In genomic region chr12:25398726-25399125, GRCm38 (mm10) we compare ENCODE assay signal across 24 mouse cellular contexts.
A peak's percentile ranks its signal among the peaks of the same experiment; 100 is the strongest.
DNase-seq lines count a peak whose midpoint lies in the region; ATAC-seq and TF ChIP-seq lines count a peak whose summit lies in the region.
"Had no signal": no experiment of that assay in that cellular context is flagged by ENCODE, and none has a peak within 500 bp of the region (broad histone marks: within the 10 kb centered on the region; RNA-seq: fewer than 3 reads in every experiment).

No protein-coding gene starts in this region.

- TF ChIP-seq POLR2A in heart, adult 2 months (IDR thresholded peaks at IDR 0.05; ENCODE audit: insufficient read depth, low read depth, low read length): no peak

- H3K36me3 ChIP-seq in heart, adult 2 months (ENCODE audit: control insufficient read depth, insufficient read depth, low read length): no peaks in the 10 kb centered on the region
- no peaks in the 10 kb centered on the region for H3K36me3 ChIP-seq in hindbrain, postnatal 0 days (ENCODE audit: insufficient read depth, low read length)
- H3K36me3 ChIP-seq: embryonic facial prominence, embryonic 10.5 days; heart, embryonic 15.5 days; hindbrain, embryonic 13.5 days had no signal

- 81% methylated on average over 3 of the region's 3 CpGs for WGBS in heart, adult 2 months
- WGBS in hindbrain, postnatal 0 days: 78% methylated on average over 3 of the region's 3 CpGs

- H3K4me1 ChIP-seq in heart, adult 2 months (ENCODE audit: control insufficient read depth, insufficient read depth, low read length): no peaks in the 10 kb centered on the region
- no peaks in the 10 kb centered on the region for H3K4me1 ChIP-seq in hindbrain, postnatal 0 days (ENCODE audit: insufficient read depth, low read length)
- H3K4me1 ChIP-seq: embryonic facial prominence, embryonic 10.5 days; forebrain, embryonic 13.5 days; heart, embryonic 15.5 days; hindbrain, embryonic 13.5 days had no signal

- DNase-seq in heart, adult 11 months: peak; percentile 79
- no peak for DNase-seq in heart, adult 2 months
- DNase-seq in 416B (ENCODE audit: low read depth): peak; percentile 28
- no peak for DNase-seq in hindbrain, postnatal 0 days (ENCODE audit: low spot score)
- DNase-seq in embryo, embryonic 10 days (ENCODE audit: low spot score): no peak
- DNase-seq: adrenal gland, adult 8-10 months; adrenal gland, postnatal 36 days; cerebellum, adult 11 months; cerebellum, adult 9-10 months; cerebellum, postnatal 25 days; forebrain, postnatal 0 days; gastrocnemius, postnatal 25 days; heart, adult 18-20 months; heart, postnatal 14 days had no signal

- no peaks in the 10 kb centered on the region for H3K27me3 ChIP-seq in heart, adult 2 months (ENCODE audit: control insufficient read depth, insufficient read depth, low read length)
- no peaks in the 10 kb centered on the region for H3K27me3 ChIP-seq in hindbrain, postnatal 0 days (ENCODE audit: insufficient read depth, low read length)
- H3K27me3 ChIP-seq: CH12.LX; forebrain, embryonic 13.5 days; heart, embryonic 15.5 days; hindbrain, embryonic 13.5 days; Patski had no signal

- H3K4me2 ChIP-seq in hindbrain, postnatal 0 days (ENCODE audit: low read depth, low read length): no peak overlapping the region
- H3K4me2 ChIP-seq: forebrain, embryonic 13.5 days; heart, embryonic 11.5 days; heart, embryonic 15.5 days; hindbrain, embryonic 13.5 days had no signal

- no peak overlapping the region for H3K4me3 ChIP-seq in heart, adult 2 months
- H3K4me3 ChIP-seq in hindbrain, postnatal 0 days (ENCODE audit: low read length): no peak overlapping the region
- H3K4me3 ChIP-seq: embryonic facial prominence, embryonic 10.5 days; forebrain, embryonic 13.5 days; heart, embryonic 15.5 days; hindbrain, embryonic 13.5 days had no signal

- 0 out of 2 replicates have a peak, but pooled peaks cover 2% of the 10 kb centered on the region for H3K9me3 ChIP-seq in hindbrain, postnatal 0 days (ENCODE audit: low read length)
- H3K9me3 ChIP-seq: embryonic facial prominence, embryonic 10.5 days; forebrain, embryonic 13.5 days; heart, embryonic 15.5 days; hindbrain, embryonic 13.5 days had no signal

- ATAC-seq in granulocyte monocyte progenitor cell, adult 5-6 weeks (replicated peaks; ENCODE audit: poor library complexity, severe bottlenecking): peak; percentile 86
- peak; percentile 83 for ATAC-seq in monocyte, adult 5-6 weeks (replicated peaks; ENCODE audit: insufficient number of reproducible peaks, low FRiP score, low TSS enrichment, poor library complexity, severe bottlenecking)
- ATAC-seq in hindbrain, postnatal 0 days: no peak
- ATAC-seq: activated CD4-positive, CD25-positive, alpha-beta regulatory T cell, adult 4 months; forebrain, embryonic 13.5 days; forebrain, postnatal 0 days; Patski had no signal

- TF ChIP-seq EP300 in heart, adult 2 months (IDR thresholded peaks at IDR 0.05; ENCODE audit: insufficient read depth, low read depth, low read length): no peak

- TF ChIP-seq CTCF in heart, adult 2 months (IDR thresholded peaks at IDR 0.05): no peak
- TF ChIP-seq CTCF in hindbrain, postnatal 0 days (IDR thresholded peaks at IDR 0.05; ENCODE audit: low read depth): no peak

- intact Hi-C loops in heart, adult 2 months (cut with DNase I): no loop called here

- no peak overlapping the region for H3K27ac ChIP-seq in heart, adult 2 months
- no peak overlapping the region for H3K27ac ChIP-seq in hindbrain, postnatal 0 days
- H3K27ac ChIP-seq: embryonic facial prominence, embryonic 10.5 days; forebrain, embryonic 13.5 days; heart, embryonic 15.5 days; hindbrain, embryonic 13.5 days had no signal

- H3K9ac ChIP-seq in heart, adult 2 months (ENCODE audit: low read depth, low read length): no peak overlapping the region
- no peak overlapping the region for H3K9ac ChIP-seq in hindbrain, postnatal 0 days (replicated peaks; ENCODE audit: low read length)
- H3K9ac ChIP-seq: forebrain, embryonic 13.5 days; forebrain, postnatal 0 days; heart, embryonic 15.5 days; hindbrain, embryonic 13.5 days had no signal

- no peaks in the 10 kb centered on the region for H3K79me2 ChIP-seq in heart, adult 2 months (replicated peaks; ENCODE audit: control insufficient read depth, insufficient read depth, low read length)

Comparison
In these comparisons a context has a peak if more than half of its experiments do, and no peak if none do; other contexts are left out.
1. DNase-seq: peak in heart, adult 11 months (single experiment) and 416B (single experiment); none in heart, adult 2 months (0 of 2), hindbrain, postnatal 0 days (single experiment) and embryo, embryonic 10 days (single experiment).